Mouse (Mus musculus) E14TG2a.4 (cell line): ENCODE results near the gene Lamp1.

Experiments used
- CTCF ChIP-seq: conservative IDR thresholded peaks from 2 replicates; pipeline ENCODE4 v1.5.1; 2014; ENCODE audit warnings: low read length
- POU5F1 ChIP-seq: IDR thresholded peaks from 2 replicates; pipeline ENCODE4 v1.6.1; 2014; ENCODE audit warnings: low read length, borderline replicate concordance

- no peak for TF ChIP-seq CTCF
- no peak for TF ChIP-seq POU5F1
Measured at GRCm38 (mm10) chr8:13148476-13148875, 10.5 kb upstream of the Lamp1 start.
